Mouse (Mus musculus) hindbrain, embryonic 14.5 days (tissue): ENCODE results near the gene Rab5c. TPM values are rescaled to one million over a fixed set of nuclear protein-coding genes. Genes with fewer than 3 reads are reported as not detected.
A peak's percentile ranks its signal among the peaks of the same experiment; 100 is the strongest.

ENCODE experiments used
- ATAC-seq: fragments of 200-750 bp; cut with Nextera tagmentation; 2 replicates; pipeline ENCODE4 v1.8.0; 2017; ENCODE audit warnings: moderate number of reproducible peaks, mild to moderate bottlenecking, moderate TSS enrichment, moderate library complexity; ENCODE audit not compliant: low FRiP score
- DNase-seq: peaks from one replicate; pipeline ENCODE4 v3.0.0-alpha.2; 2015; ENCODE audit warnings: low spot score
- H3K27ac ChIP-seq: fragments of 300-500 bp; sonication (generic); 2 replicates; pipeline ENCODE4 v1.5.1; 2014; ENCODE audit warnings: mild to moderate bottlenecking, moderate library complexity
- H3K27me3 ChIP-seq: fragments of 300-500 bp; sonication (generic); 2 replicates; pipeline ENCODE4 v1.6.1; 2014; ENCODE audit warnings: mild to moderate bottlenecking, low read length, mixed read lengths; ENCODE audit not compliant: control insufficient read depth, insufficient read depth
- H3K36me3 ChIP-seq: fragments of 300-500 bp; sonication (generic); replicated peaks from 2 replicates; pipeline ENCODE4 v1.6.1; 2014; ENCODE audit not compliant: control insufficient read depth, insufficient read depth
- H3K4me1 ChIP-seq: fragments of 300-500 bp; sonication (generic); replicated peaks from 2 replicates; pipeline ENCODE4 v1.6.1; 2014; ENCODE audit warnings: antibody characterized with exemption, low read length, mixed read lengths; ENCODE audit not compliant: control insufficient read depth, insufficient read depth
- H3K4me2 ChIP-seq: fragments of 300-500 bp; sonication (generic); replicated peaks from 2 replicates; pipeline ENCODE4 v1.6.1; 2014; ENCODE audit warnings: mild to moderate bottlenecking, moderate library complexity
- H3K4me3 ChIP-seq: fragments of 300-500 bp; sonication (generic); replicated peaks from 2 replicates; pipeline ENCODE4 v1.5.1; 2014; ENCODE audit warnings: mild to moderate bottlenecking, low read length
- H3K9ac ChIP-seq: fragments of 300-500 bp; sonication (generic); 2 replicates; pipeline ENCODE4 v1.6.1; 2014
- H3K9me3 ChIP-seq: fragments of 300-500 bp; sonication (generic); 2 replicates; pipeline ENCODE4 v1.6.1; 2016; ENCODE audit warnings: low read length; ENCODE audit not compliant: control insufficient read depth
- WGBS: fragments of 180-500 bp; shearing (Covaris S2); extraction: QIAGEN DNeasy Blood & Tissue Kit; methylation state at CpG from one replicate; pipeline ENCODE4 v1.1.7; 2014; 5-methylcytosine and 5-hydroxymethylcytosine counted together
- polyA plus RNA-seq: library from polyadenylated mRNA; unstranded; fragments of >200 nt; fragmentation: Nextera tagmentation; extraction: Ambion mirVana; gene quantifications from 2 replicates; pipeline ENCODE4 v1.2.1, GENCODE M21; 2014

Rab5c gene
- polyA plus RNA-seq, 1 experiment from 2014 or later, result 80.5 TPM

DNA sequence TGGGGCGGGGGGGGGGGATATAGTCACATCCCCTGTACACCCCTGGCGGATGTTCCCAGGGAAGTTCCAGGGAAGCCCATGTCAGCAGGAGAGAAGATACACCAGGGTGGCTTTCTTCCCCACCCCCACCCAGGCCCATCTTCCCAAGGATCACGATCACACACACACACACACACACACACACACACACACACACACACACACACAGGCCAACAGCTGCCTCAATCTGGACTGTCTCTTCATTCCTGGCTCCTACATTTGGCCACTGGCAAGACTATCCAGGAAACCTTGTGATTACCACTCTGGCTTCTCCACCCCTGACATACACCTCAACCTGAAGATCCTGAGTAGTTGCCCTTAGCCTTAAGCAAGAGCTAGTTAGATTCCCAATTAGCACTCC, 52.6 kb downstream of the Rab5c start:
- H3K27me3 ChIP-seq, result no peaks in the 10 kb centered on the region
- H3K36me3 ChIP-seq, result no peaks in the 10 kb centered on the region
- ATAC-seq, result no peak
- no peak overlapping the region for H3K9ac ChIP-seq
- no peak overlapping the region for H3K27ac ChIP-seq
- WGBS, result 96% methylated on average over 3 of the region's 3 CpGs
- no peak overlapping the region for H3K4me2 ChIP-seq
- H3K9me3 ChIP-seq, result no peaks in the 10 kb centered on the region
- no peaks in the 10 kb centered on the region for H3K4me1 ChIP-seq
- H3K4me3 ChIP-seq, result no peak overlapping the region
- DNase-seq, result no peak

DNA sequence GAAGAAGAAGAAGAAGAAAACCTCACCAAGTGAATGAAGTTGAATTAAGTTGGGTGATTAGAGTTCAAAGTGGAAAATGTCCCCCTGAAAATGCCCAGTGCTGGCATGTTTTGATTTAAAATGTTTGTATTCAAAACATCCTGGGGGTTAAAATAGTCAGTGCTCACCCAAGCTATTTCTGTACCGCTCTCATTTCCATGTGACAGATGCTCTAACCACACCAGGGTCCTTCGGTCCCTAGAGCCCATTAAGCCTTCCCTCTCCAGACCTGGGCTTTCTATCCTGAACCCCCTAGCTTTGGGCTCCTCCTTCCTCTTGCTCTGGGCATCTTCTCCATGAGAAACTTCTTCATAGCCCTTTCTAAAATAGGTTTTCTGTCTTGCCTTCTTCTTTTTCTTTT, 53.9 kb downstream of the Rab5c start:
- WGBS, result 73% methylated on average over 2 of the region's 2 CpGs
- DNase-seq, result no peak
- Histone ChIP-seq H3K36me3 (no peaks in the 10 kb centered on the region), H3K4me1 (no peaks in the 10 kb centered on the region), H3K9ac (no peak overlapping the region), H3K4me2 (no peak overlapping the region), H3K27ac (no peak overlapping the region), H3K9me3 (no peaks in the 10 kb centered on the region), H3K27me3 (no peaks in the 10 kb centered on the region), H3K4me3 (no peak overlapping the region)
- ATAC-seq, result no peak

DNA sequence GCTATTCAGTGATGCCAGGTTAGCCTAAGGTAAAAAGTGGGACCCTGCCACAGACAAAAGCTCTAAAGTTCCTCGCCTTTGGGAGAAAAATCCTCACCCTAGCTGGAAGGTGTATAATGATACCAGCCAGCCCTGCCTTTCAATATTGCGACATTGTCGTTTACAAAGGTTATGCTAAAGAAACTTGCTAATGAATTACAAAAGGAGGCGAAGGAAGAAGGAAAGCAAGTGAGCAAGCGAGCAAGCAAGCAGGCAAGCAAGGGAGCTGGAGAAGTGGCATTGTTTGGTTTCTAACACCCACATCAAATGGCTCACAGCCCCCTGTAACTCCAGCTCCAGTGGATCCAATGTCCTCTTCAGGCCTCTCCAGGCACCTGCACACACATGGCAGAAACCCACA, 55.5 kb downstream of the Rab5c start:
- Histone ChIP-seq H3K4me1 (no peaks in the 10 kb centered on the region), H3K9ac (no peak overlapping the region), H3K4me3 (no peak overlapping the region), H3K9me3 (no peaks in the 10 kb centered on the region), H3K27ac (no peak overlapping the region), H3K36me3 (no peaks in the 10 kb centered on the region), H3K27me3 (no peaks in the 10 kb centered on the region), H3K4me2 (no peak overlapping the region)
- DNase-seq, result no peak
- WGBS, result 70% methylated on average over 5 of the region's 5 CpGs
- ATAC-seq, result no peak

- 79% methylated on average over 5 of the region's 5 CpGs for WGBS
- Histone ChIP-seq H3K4me3 (no peak overlapping the region), H3K27me3 (no peaks in the 10 kb centered on the region), H3K27ac (no peak overlapping the region), H3K4me2 (no peak overlapping the region), H3K9me3 (no peaks in the 10 kb centered on the region), H3K4me1 (no peaks in the 10 kb centered on the region), H3K9ac (no peak overlapping the region), H3K36me3 (no peaks in the 10 kb centered on the region)
- ATAC-seq, result no peak
- no peak for DNase-seq
These were observed 56.2 kb downstream of the Rab5c start for GRCm38 (mm10) chr11:100681826-100682225.

GRCm38 (mm10) chr11:100677810-100678209, 60.2 kb downstream of the Rab5c start:
- Histone ChIP-seq H3K27me3 (no peaks in the 10 kb centered on the region), H3K4me1 (no peaks in the 10 kb centered on the region), H3K4me3 (no peak overlapping the region), H3K9ac (no peak overlapping the region), H3K36me3 (no peaks in the 10 kb centered on the region), H3K4me2 (no peak overlapping the region), H3K9me3 (no peaks in the 10 kb centered on the region), H3K27ac (no peak overlapping the region)
- 63% methylated on average over 7 of the region's 7 CpGs for WGBS
- ATAC-seq (no peak), DNase-seq (no peak)

DNA sequence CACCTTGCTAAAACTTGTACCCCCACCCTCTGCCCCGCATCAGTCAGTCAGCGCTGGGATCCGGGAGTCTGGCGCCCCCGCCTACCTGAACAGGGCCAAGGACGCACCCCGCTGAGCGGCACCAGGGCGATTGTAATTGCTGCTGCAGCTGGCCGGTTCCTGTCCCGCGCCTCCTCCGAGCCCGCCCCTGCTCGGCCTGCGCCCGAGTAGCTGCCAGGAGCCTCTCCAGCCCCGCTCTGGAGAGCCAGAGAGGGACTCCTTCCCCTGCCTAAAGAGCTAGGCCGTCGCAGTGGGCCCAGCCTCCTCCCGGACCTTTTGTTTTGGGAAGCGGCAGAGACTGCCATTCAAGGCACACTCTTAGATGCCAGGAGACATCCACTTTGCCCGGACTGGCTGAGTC, 64.8 kb downstream of the Rab5c start:
- Histone ChIP-seq H3K4me1 (no peaks in the 10 kb centered on the region), H3K27ac (no peak overlapping the region), H3K9me3 (no peaks in the 10 kb centered on the region), H3K4me2 (peak overlapping the region; percentile 18; the same call in 1 of the 2 replicates), H3K36me3 (no peaks in the 10 kb centered on the region), H3K27me3 (0 out of 2 replicates have a peak, but pooled peaks cover 7% of the 10 kb centered on the region), H3K4me3 (no peak overlapping the region), H3K9ac (no peak overlapping the region; the same call in 1 of the 2 replicates)
- DNase-seq, result no peak
- no peak for ATAC-seq
- 2% methylated on average over 23 of the region's 23 CpGs for WGBS

DNA sequence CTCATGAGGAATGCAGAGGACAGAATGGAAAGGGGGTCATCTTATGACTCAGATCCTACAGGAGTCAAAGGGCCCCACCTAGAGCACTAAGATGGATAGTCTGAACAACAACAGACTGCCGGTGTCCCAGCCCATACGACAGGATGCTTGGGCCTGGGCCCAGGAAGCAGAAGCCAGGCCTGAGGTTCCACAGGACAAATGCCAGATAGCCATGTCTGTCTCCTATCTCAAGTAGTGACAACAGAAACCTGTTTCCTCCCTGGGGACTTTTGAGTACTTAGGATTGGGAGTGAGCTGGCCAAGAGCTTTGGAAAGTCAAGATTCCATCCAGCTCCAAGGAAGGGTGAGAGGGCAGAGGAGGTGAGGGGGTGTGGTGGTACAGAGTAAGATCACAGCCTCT, 66.1 kb downstream of the Rab5c start:
- H3K9ac ChIP-seq, result no peak overlapping the region
- 0 out of 2 replicates have a peak, but pooled peaks cover 7% of the 10 kb centered on the region for H3K27me3 ChIP-seq
- H3K27ac ChIP-seq, result no peak overlapping the region
- 67% methylated on average over 2 of the region's 2 CpGs for WGBS
- H3K4me3 ChIP-seq, result no peak overlapping the region
- no peaks in the 10 kb centered on the region for H3K36me3 ChIP-seq
- H3K4me1 ChIP-seq, result no peaks in the 10 kb centered on the region
- H3K9me3 ChIP-seq, result no peaks in the 10 kb centered on the region
- DNase-seq (no peak), ATAC-seq (no peak)
- no peak overlapping the region for H3K4me2 ChIP-seq

DNA sequence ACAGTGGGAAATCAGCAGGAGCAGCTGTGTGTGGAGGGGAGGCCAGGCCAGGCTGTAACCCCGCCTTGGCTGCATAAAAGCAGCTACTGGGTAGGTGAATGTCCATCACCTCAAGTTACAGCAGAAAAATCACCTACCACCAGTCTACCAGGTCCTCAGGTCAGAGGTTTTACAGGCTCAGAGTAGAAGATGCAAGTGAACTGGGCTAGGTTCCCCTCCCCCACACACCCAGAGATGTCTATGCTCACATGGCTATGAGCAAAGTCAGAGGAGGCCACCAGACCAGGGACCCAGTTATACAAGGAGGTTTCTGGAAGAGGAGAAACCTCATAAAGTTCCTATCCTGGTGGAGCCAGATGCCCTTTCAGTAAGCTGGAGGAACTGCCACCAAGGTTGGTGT, 67.0 kb downstream of the Rab5c start:
- Histone ChIP-seq H3K36me3 (no peaks in the 10 kb centered on the region), H3K4me3 (no peak overlapping the region), H3K9me3 (no peaks in the 10 kb centered on the region), H3K27me3 (0 out of 2 replicates have a peak, but pooled peaks cover 7% of the 10 kb centered on the region), H3K9ac (no peak overlapping the region), H3K4me1 (no peaks in the 10 kb centered on the region), H3K4me2 (no peak overlapping the region), H3K27ac (no peak overlapping the region)
- DNase-seq, result no peak
- no peak for ATAC-seq
- WGBS, result 67% methylated on average over 1 of the region's 1 CpGs
